9 mouse cellular contexts compared by ENCODE assay signal in genomic region chr9:60088101-60088500, GRCm38 (mm10).
A peak's percentile ranks its signal among the peaks of the same experiment; 100 is the strongest.
DNase-seq lines count a peak whose midpoint lies in the region; ATAC-seq and TF ChIP-seq lines count a peak whose summit lies in the region.
"Had no signal": no experiment of that assay in that cellular context is flagged by ENCODE, and none has a peak within 500 bp of the region (broad histone marks: within the 10 kb centered on the region; RNA-seq: fewer than 3 reads in every experiment).

No protein-coding gene starts in this region.

- WGBS in hindbrain, postnatal 0 days = 56% methylated on average over 5 of the region's 5 CpGs
- 52% methylated on average over 5 of the region's 5 CpGs for WGBS in hindbrain, embryonic 14.5 days
- WGBS in heart, embryonic 11.5 days (ENCODE audit: insufficient replicate concordance) = 43% methylated on average over 5 of the region's 5 CpGs

- H3K4me1 ChIP-seq in hindbrain, postnatal 0 days (ENCODE audit: insufficient read depth, low read length) = no peaks in the 10 kb centered on the region
- H3K4me1 ChIP-seq in hindbrain, embryonic 14.5 days (replicated peaks; ENCODE audit: control insufficient read depth, insufficient read depth, low read length) = 0 out of 2 replicates have a peak, but pooled peaks cover 3% of the 10 kb centered on the region
- H3K4me1 ChIP-seq in heart, embryonic 11.5 days (ENCODE audit: control insufficient read depth, insufficient read depth, low read length) = peaks cover 2% of the 10 kb centered on the region

- no peak overlapping the region for H3K4me3 ChIP-seq in hindbrain, postnatal 0 days (ENCODE audit: low read length)
- H3K4me3 ChIP-seq in hindbrain, embryonic 14.5 days (replicated peaks; ENCODE audit: low read length) = no peak overlapping the region
- no peak overlapping the region for H3K4me3 ChIP-seq in heart, embryonic 11.5 days (ENCODE audit: low read depth, low read length)
- H3K4me3 ChIP-seq: embryonic facial prominence, embryonic 13.5 days had no signal

- ATAC-seq in hindbrain, postnatal 0 days = no peak
- ATAC-seq in hindbrain, embryonic 14.5 days (ENCODE audit: low FRiP score) = no peak
- ATAC-seq in erythroblast, adult 5-6 weeks (replicated peaks; ENCODE audit: low FRiP score, poor library complexity, severe bottlenecking) = no peak
- no peak for ATAC-seq in heart, embryonic 11.5 days (replicated peaks; ENCODE audit: insufficient number of reproducible peaks, low FRiP score, low TSS enrichment)

- H3K27ac ChIP-seq in hindbrain, postnatal 0 days = no peak overlapping the region
- no peak overlapping the region for H3K27ac ChIP-seq in hindbrain, embryonic 14.5 days
- no peak overlapping the region for H3K27ac ChIP-seq in heart, embryonic 11.5 days (ENCODE audit: low read depth, low read length)
- H3K27ac ChIP-seq: embryonic facial prominence, embryonic 13.5 days had no signal

- peak; percentile 66 for TF ChIP-seq CTCF in hindbrain, postnatal 0 days (IDR thresholded peaks at IDR 0.05; ENCODE audit: low read depth)

- no peak overlapping the region for H3K9ac ChIP-seq in hindbrain, postnatal 0 days (replicated peaks; ENCODE audit: low read length)
- H3K9ac ChIP-seq in hindbrain, embryonic 14.5 days = no peak overlapping the region
- H3K9ac ChIP-seq in heart, embryonic 11.5 days (ENCODE audit: low read depth, low read length) = no peak overlapping the region
- H3K9ac ChIP-seq: embryonic facial prominence, embryonic 13.5 days had no signal

- H3K27me3 ChIP-seq in hindbrain, postnatal 0 days (ENCODE audit: insufficient read depth, low read length) = no peaks in the 10 kb centered on the region
- no peaks in the 10 kb centered on the region for H3K27me3 ChIP-seq in hindbrain, embryonic 14.5 days (ENCODE audit: control insufficient read depth, insufficient read depth, low read length)
- H3K27me3 ChIP-seq in heart, embryonic 11.5 days (ENCODE audit: control insufficient read depth, insufficient read depth, low read length) = no peaks in the 10 kb centered on the region

- DNase-seq in hindbrain, postnatal 0 days (ENCODE audit: low spot score) = peak; percentile 27
- no peak for DNase-seq in hindbrain, embryonic 14.5 days (ENCODE audit: low spot score)
- DNase-seq in A20 (ENCODE audit: low read depth, low spot score) = peak; percentile 43
- peak; percentile 11 for DNase-seq in MEL-GATA-1-ER (ENCODE audit: extremely low read depth, low read depth)
- peak; percentile 62 for DNase-seq in embryo, embryonic 10 days (ENCODE audit: low spot score)
- DNase-seq in retina, embryonic 14.5 days (ENCODE audit: low spot score) = peak; percentile 61

- H3K9me3 ChIP-seq in hindbrain, postnatal 0 days (ENCODE audit: low read length) = no peaks in the 10 kb centered on the region
- H3K9me3 ChIP-seq in hindbrain, embryonic 14.5 days (ENCODE audit: control insufficient read depth, low read length) = no peaks in the 10 kb centered on the region
- no peaks in the 10 kb centered on the region for H3K9me3 ChIP-seq in heart, embryonic 11.5 days (replicated peaks; ENCODE audit: control insufficient read depth, low read length)
- H3K9me3 ChIP-seq: embryonic facial prominence, embryonic 13.5 days had no signal

- H3K36me3 ChIP-seq in hindbrain, postnatal 0 days (ENCODE audit: insufficient read depth, low read length) = no peaks in the 10 kb centered on the region
- H3K36me3 ChIP-seq in hindbrain, embryonic 14.5 days (replicated peaks; ENCODE audit: control insufficient read depth, insufficient read depth) = no peaks in the 10 kb centered on the region
- no peaks in the 10 kb centered on the region for H3K36me3 ChIP-seq in heart, embryonic 11.5 days (ENCODE audit: control insufficient read depth, insufficient read depth, low read length)
- H3K36me3 ChIP-seq: embryonic facial prominence, embryonic 13.5 days had no signal

- no peak overlapping the region for H3K4me2 ChIP-seq in hindbrain, postnatal 0 days (ENCODE audit: low read depth, low read length)
- no peak overlapping the region for H3K4me2 ChIP-seq in hindbrain, embryonic 14.5 days (replicated peaks)
- no peak overlapping the region for H3K4me2 ChIP-seq in heart, embryonic 11.5 days
- H3K4me2 ChIP-seq: embryonic facial prominence, embryonic 13.5 days had no signal
